Comparison of ENCODE assay signal across 7 mouse cellular contexts in the genomic region with DNA sequence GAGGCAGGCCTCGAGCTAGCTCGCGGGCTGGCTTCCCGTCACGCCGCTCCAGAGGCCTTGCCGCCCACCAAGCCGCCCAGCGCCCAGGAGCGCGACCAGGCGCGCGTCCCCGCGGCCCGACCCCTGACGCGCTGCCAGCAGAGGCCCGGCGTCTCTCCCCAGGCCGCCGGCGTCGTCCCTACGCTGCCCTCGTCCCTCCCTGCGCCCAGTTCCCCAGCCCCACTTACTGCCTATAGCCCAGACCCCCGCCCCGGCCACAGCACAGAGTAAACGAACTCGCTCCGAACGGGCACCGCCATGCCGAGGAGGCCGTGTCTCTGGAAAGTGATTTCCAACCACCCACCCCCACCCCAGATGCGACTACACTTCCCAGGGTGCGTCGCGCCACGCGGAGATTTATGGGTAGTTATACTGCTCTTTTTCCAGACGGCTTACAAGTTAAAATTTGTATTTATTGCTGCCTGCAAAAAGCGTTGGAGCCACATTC. TPM values are rescaled to one million over a fixed set of nuclear protein-coding genes. Genes with fewer than 3 reads are reported as not detected.
DNase-seq lines count a peak whose midpoint lies in the region; ATAC-seq and TF ChIP-seq lines count a peak whose summit lies in the region.

A gene (minus strand): TSS at position 341 of the 487 bp plus-strand sequence.

- H3K4me3 ChIP-seq in embryonic facial prominence, embryonic 12.5 days, result peak within 1 kb of the TSS; percentile 70
- H3K4me3 ChIP-seq in kidney, adult 2 months (ENCODE audit: insufficient read depth, low read depth, low read length), result peak within 1 kb of the TSS; percentile 74
- peak within 1 kb of the TSS; percentile 70 for H3K4me3 ChIP-seq in limb, embryonic 12.5 days (replicated peaks)
- H3K4me3 ChIP-seq in midbrain, embryonic 15.5 days, result peak within 1 kb of the TSS; percentile 72

- TF ChIP-seq POLR2A in kidney, adult 2 months (IDR thresholded peaks at IDR 0.05; ENCODE audit: low read depth, low read length), result no peak

- no peaks in the 10 kb centered on the region for H3K27me3 ChIP-seq in embryonic facial prominence, embryonic 12.5 days
- H3K27me3 ChIP-seq in kidney, adult 2 months (replicated peaks; ENCODE audit: control insufficient read depth, insufficient read depth, low read length), result no peaks in the 10 kb centered on the region
- H3K27me3 ChIP-seq in limb, embryonic 12.5 days, result no peaks in the 10 kb centered on the region
- no peaks in the 10 kb centered on the region for H3K27me3 ChIP-seq in midbrain, embryonic 15.5 days (replicated peaks)

- no peak for TF ChIP-seq CTCF in kidney, adult 2 months (conservative IDR thresholded peaks at IDR 0.05; ENCODE audit: insufficient read depth, insufficient read length, low read depth, low read length)

- H3K9ac ChIP-seq in embryonic facial prominence, embryonic 12.5 days, result peak within 1 kb of the TSS; percentile 90
- H3K9ac ChIP-seq in limb, embryonic 12.5 days (replicated peaks), result peak within 1 kb of the TSS; percentile 92
- H3K9ac ChIP-seq in midbrain, embryonic 15.5 days, result peak within 1 kb of the TSS; percentile 88

- WGBS in embryonic facial prominence, embryonic 12.5 days, result under 1% methylated on average over 45 of the region's 45 CpGs
- under 1% methylated on average over 43 of the region's 45 CpGs for WGBS in kidney, adult 2 months
- under 1% methylated on average over 45 of the region's 45 CpGs for WGBS in limb, embryonic 12.5 days
- WGBS in midbrain, embryonic 15.5 days, result under 1% methylated on average over 40 of the region's 45 CpGs

- DNase-seq in adrenal gland, postnatal 25 days, result peak; percentile 77
- peak; percentile 86 to 89 for DNase-seq in heart, adult 18-20 months
- DNase-seq in kidney, adult 2 months, result peak; percentile 84
- DNase-seq in spleen, postnatal 10 days (ENCODE audit: low spot score in 2 of 2), result peak; percentile 62 to 71

- H3K4me1 ChIP-seq in embryonic facial prominence, embryonic 12.5 days, result no peaks in the 10 kb centered on the region
- peaks cover 2% of the 10 kb centered on the region; the same call in 1 of the 2 replicates for H3K4me1 ChIP-seq in kidney, adult 2 months (ENCODE audit: control insufficient read depth, insufficient read depth, low read length)
- no peaks in the 10 kb centered on the region for H3K4me1 ChIP-seq in limb, embryonic 12.5 days (replicated peaks)
- peaks cover 20% of the 10 kb centered on the region for H3K4me1 ChIP-seq in midbrain, embryonic 15.5 days

- peak within 1 kb of the TSS; percentile 94 for H3K27ac ChIP-seq in embryonic facial prominence, embryonic 12.5 days
- peak within 1 kb of the TSS; percentile 54 for H3K27ac ChIP-seq in kidney, adult 2 months (ENCODE audit: insufficient read depth, low read depth, low read length)
- H3K27ac ChIP-seq in limb, embryonic 12.5 days, result peak within 1 kb of the TSS; percentile 96
- peak within 1 kb of the TSS; percentile 94 for H3K27ac ChIP-seq in midbrain, embryonic 15.5 days

- no peaks in the 10 kb centered on the region for H3K9me3 ChIP-seq in embryonic facial prominence, embryonic 12.5 days
- no peaks in the 10 kb centered on the region for H3K9me3 ChIP-seq in limb, embryonic 12.5 days
- no peaks in the 10 kb centered on the region for H3K9me3 ChIP-seq in midbrain, embryonic 15.5 days

- H3K4me2 ChIP-seq in embryonic facial prominence, embryonic 12.5 days (replicated peaks), result peak within 1 kb of the TSS; percentile 64
- peak within 1 kb of the TSS; percentile 66 for H3K4me2 ChIP-seq in limb, embryonic 12.5 days
- H3K4me2 ChIP-seq in midbrain, embryonic 15.5 days, result peak within 1 kb of the TSS; percentile 68

- peaks cover 7% of the 10 kb centered on the region; the same call in 1 of the 2 replicates for H3K36me3 ChIP-seq in embryonic facial prominence, embryonic 12.5 days
- H3K36me3 ChIP-seq in kidney, adult 2 months (ENCODE audit: control insufficient read depth, insufficient read depth, low read length), result no peaks in the 10 kb centered on the region; the same call in 1 of the 2 replicates
- H3K36me3 ChIP-seq in limb, embryonic 12.5 days, result peaks cover 18% of the 10 kb centered on the region
- H3K36me3 ChIP-seq in midbrain, embryonic 15.5 days (replicated peaks), result 0 out of 2 replicates have a peak, but pooled peaks cover 7% of the 10 kb centered on the region

- peak; percentile 95 for ATAC-seq in embryonic facial prominence, embryonic 12.5 days (ENCODE audit: insufficient number of reproducible peaks, insufficient read depth, low FRiP score, low TSS enrichment)
- peak; percentile 93 for ATAC-seq in limb, embryonic 12.5 days (ENCODE audit: insufficient number of reproducible peaks, insufficient read depth, low FRiP score, low TSS enrichment, low read depth)
- peak; percentile 97 for ATAC-seq in midbrain, embryonic 15.5 days (replicated peaks)

RNA-seq across cellular contexts. Expression of the gene that starts here (rescaled TPM):
- total RNA-seq in adrenal gland, postnatal 25 days (2021), result 24.4 and 32.9 TPM in 2 replicates
- 53.1 and 53.2 TPM in 2 replicates for polyA plus RNA-seq in embryonic facial prominence, embryonic 12.5 days (2016; fragmentation: Nextera tagmentation; extraction: Ambion mirVana)
- 10 to 100 TPM; 15.0 to 15.6 TPM for total RNA-seq in heart, adult 18-20 months (2021)
- 10.0 and 10.1 TPM in 2 replicates for polyA plus RNA-seq in kidney, adult 2 months (2012; rRNA removed)
- 53.4 and 57.8 TPM in 2 replicates for polyA plus RNA-seq in limb, embryonic 12.5 days (2016; fragmentation: Nextera tagmentation; extraction: Ambion mirVana)
- 22.0 and 23.4 TPM in 2 replicates for polyA plus RNA-seq in midbrain, embryonic 15.5 days (2015; fragmentation: Nextera tagmentation; extraction: Ambion mirVana)

Comparison
In these comparisons a context has a peak if more than half of its experiments do, and no peak if none do; other contexts are left out.
1. Peak in every context shown above with its lines: DNase-seq, ATAC-seq, H3K4me3 ChIP-seq and H3K27ac ChIP-seq.